Mouse (Mus musculus) bone marrow, adult 2 months (tissue): ENCODE results near the gene Kcnh8.

Source experiments
- CTCF ChIP-seq: fragments of 200-500 bp; IDR thresholded peaks from 2 replicates; pipeline ENCODE4 v1.5.1; 2011; ENCODE audit warnings: low read length, control low read depth; ENCODE audit not compliant: control insufficient read depth, insufficient read depth
- POLR2A ChIP-seq: fragments of 200-500 bp; IDR thresholded peaks from 2 replicates; pipeline ENCODE4 v1.6.1; 2011; ENCODE audit warnings: low read depth, mild to moderate bottlenecking, control low read depth, low read length, borderline replicate concordance; ENCODE audit not compliant: control insufficient read depth

DNA sequence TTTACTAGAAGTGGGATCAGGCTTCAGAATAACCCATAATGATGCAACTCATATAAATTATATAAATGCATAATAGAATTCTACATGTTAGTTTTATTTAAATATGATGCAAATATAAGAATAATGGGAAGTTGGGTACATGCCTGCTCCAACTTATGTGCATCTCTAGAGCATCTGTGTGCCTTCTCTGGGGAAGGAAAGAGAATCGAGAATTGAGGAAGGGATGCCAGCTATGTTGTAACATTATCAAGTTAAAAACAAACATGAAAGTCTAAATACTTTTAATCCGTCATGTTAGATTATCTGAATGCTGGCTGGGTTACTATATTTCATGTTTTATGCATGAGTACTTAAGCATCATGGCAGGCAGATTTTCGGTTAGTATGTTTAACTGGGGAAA, 99.4 kb downstream of the Kcnh8 start:
- TF ChIP-seq POLR2A (no peak), CTCF (no peak)
